Mouse (Mus musculus): Measurements from ENCODE around the gene Tln1. TPM values are rescaled to one million over a fixed set of nuclear protein-coding genes. Genes with fewer than 3 reads are reported as not detected.
"Not testable (repeated sequence)": the region's sequence is repeated elsewhere in the genome, so short reads cannot be mapped to it uniquely, and the experiment has no call there.

Tln1 gene
- total RNA-seq, 2 experiments from 2014 or later, result 111 to 135 TPM

- intact Hi-C loops (cut with DNase I), result loop anchor here (1.0 kb wide), 1 partner anchor 69 kb away; no protein-coding TSS in a partner anchor
- no peak for DNase-seq
Measured at GRCm38 (mm10) chr4:43489611-43490010, 72.9 kb downstream of the Tln1 start.

DNA sequence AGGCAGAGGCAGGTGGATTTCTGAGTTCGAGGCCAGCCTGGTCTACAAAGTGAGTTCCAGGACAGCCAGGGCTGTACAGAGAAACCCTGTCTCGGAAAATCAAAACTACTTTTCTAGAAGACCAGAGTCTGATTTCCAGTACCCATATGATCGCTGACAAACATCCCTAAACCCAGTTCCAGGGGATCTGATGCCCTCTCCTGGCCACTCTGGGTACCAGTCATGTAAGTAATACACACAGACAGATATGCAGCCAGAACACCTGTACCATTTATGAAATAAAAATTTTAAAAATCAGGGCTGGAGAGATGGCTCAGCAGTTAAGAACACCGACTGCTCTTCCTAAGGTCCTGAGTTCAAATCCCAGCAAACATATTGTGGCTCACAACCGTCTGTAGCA is 76.8 kb downstream of the Tln1 start:
- intact Hi-C loops (cut with DNase I); DNase-seq: not testable (repeated sequence)

- intact Hi-C loops (cut with DNase I), result no loop called here
- DNase-seq, result no peak
Measured at GRCm38 (mm10) chr4:43483535-43484091, 78.9 kb downstream of the Tln1 start, which contains the start of gene Sit1. Sit1 (minus strand) TSS chr4:43483734.

DNA sequence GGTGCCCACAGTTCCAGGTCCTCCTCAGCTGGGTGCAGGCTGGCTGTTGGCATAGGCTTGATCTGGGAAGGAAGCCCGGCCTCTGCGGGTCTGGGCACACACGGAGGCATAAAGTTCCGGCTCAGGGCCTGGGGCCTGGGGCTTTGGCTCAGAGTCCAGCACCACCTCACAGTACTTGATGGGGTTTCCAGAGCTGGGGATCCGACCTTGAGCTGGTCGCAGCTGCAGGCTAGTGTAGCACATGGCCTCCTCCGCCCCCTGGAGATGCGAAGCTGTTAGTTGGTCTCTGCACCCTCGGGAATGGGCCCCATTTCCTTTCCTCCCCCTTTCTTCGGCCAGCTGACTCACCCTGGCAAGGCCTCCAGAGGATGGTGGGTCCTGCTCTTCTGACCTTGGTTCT is 79.9 kb downstream of the Tln1 start:
- no peak for DNase-seq
- intact Hi-C loops (cut with DNase I), result no loop called here

DNA sequence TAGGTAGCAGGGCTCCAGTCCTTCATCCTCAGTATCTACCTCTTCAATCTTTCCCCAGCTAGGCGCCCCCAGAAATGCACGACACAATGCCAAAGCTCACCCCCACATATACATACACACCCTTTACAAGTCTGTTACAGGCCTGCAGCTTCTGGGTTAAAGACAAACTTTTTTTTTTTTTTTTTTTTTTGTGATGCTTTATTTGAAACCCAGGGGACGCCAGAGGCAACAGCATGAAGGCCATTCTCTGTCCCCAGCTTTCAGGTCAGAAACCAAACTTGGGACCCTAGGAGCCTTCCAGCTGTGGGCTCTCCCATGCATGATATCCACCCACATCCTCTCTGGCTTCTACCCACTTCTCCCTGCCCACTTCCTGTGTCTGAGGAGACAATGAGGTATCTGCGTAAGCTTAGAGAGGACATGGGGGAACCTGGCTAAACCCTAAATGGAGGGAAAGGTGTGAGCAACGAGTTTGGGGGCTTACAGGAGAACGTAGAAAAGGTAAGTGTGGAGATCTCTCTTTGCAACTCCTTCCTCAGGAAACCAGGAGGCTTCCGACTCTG is 80.5 kb downstream of the Tln1 start:
- intact Hi-C loops (cut with DNase I), result no loop called here
- DNase-seq, result no peak

Other genes starting within 250 kb of the Tln1 start
- gene Rusc2, start 180.7 kb downstream of the Tln1 start, total RNA-seq (2021), result 10 to 100 TPM; 43.8 to 51.1 TPM
- under 1 TPM in 1 of 2 experiments, not detected in 1; 0.38 TPM for gene Fam166b, start 133.6 kb downstream of the Tln1 start, total RNA-seq (2021)
- 10 to 100 TPM; 32.3 to 35.7 TPM for gene Tesk1, start 120.8 kb downstream of the Tln1 start, total RNA-seq (2021)
- gene Cd72, start 108.1 kb downstream of the Tln1 start, total RNA-seq (2021), result under 1 TPM; 0.59 to 0.88 TPM
- 1 to 10 TPM in 1 of 2 experiments, not detected in 1; 1.4 TPM for gene Sit1, start 79.0 kb downstream of the Tln1 start, total RNA-seq (2021)
- 10 to 100 TPM; 25.9 to 27.1 TPM for gene Ccdc107, start 69.8 kb downstream of the Tln1 start, total RNA-seq (2021)
- gene Arhgef39, start 63.0 kb downstream of the Tln1 start, total RNA-seq (2021), result 1 to 10 TPM; 1.6 to 2.8 TPM
- gene Car9, start 55.7 kb downstream of the Tln1 start, total RNA-seq (2021), result under 1 TPM; 0.17 TPM
- gene Tpm2, start 38.9 kb downstream of the Tln1 start, total RNA-seq (2021), result 10 to 100 TPM; 34.2 to 38.5 TPM
- 10 to 100 TPM; 47.1 to 49.2 TPM for gene Creb3, start 359 bp downstream of the Tln1 start, total RNA-seq (2021)
- gene Rgp1, start 16.0 kb upstream of the Tln1 start, total RNA-seq (2021), result 10 to 100 TPM; 32.3 to 41.6 TPM
- gene Gba2, start 16.2 kb upstream of the Tln1 start, total RNA-seq (2021), result 10 to 100 TPM; 14.3 to 14.6 TPM
- not detected for gene Msmp, start 21.8 kb upstream of the Tln1 start, total RNA-seq (2021)
- gene Npr2, start 69.2 kb upstream of the Tln1 start, total RNA-seq (2021), result 10 to 100 TPM; 40.6 to 43.6 TPM
- under 1 TPM; 0.22 to 0.37 TPM for gene Spag8, start 90.9 kb upstream of the Tln1 start, total RNA-seq (2021)
- gene Hint2, start 93.8 kb upstream of the Tln1 start, total RNA-seq (2021), result 100 to 1,000 TPM; 122 to 128 TPM
- 10 to 100 TPM; 16.4 TPM for gene Tmem8b, start 106.3 kb upstream of the Tln1 start, total RNA-seq (2021)
- gene Fam221b, start 106.5 kb upstream of the Tln1 start, total RNA-seq (2021), result under 1 TPM; 0.10 to 0.19 TPM
- not detected for gene Olfr70, start 138.1 kb upstream of the Tln1 start, total RNA-seq (2021)
- not detected for gene Olfr71, start 147.6 kb upstream of the Tln1 start, total RNA-seq (2021)
- gene Hrct1, start 164.5 kb upstream of the Tln1 start, total RNA-seq (2021), result 1 to 10 TPM; 4.7 to 5.1 TPM
- gene Spaar, start 167.3 kb upstream of the Tln1 start, total RNA-seq (2021), result 1 to 10 TPM; 5.0 to 6.1 TPM
- gene Olfr159, start 208.3 kb upstream of the Tln1 start, total RNA-seq (2021), result not detected

All from heart, postnatal 14 days (tissue).